Comparison of ENCODE assay signal across 29 mouse cellular contexts in the genomic region with DNA sequence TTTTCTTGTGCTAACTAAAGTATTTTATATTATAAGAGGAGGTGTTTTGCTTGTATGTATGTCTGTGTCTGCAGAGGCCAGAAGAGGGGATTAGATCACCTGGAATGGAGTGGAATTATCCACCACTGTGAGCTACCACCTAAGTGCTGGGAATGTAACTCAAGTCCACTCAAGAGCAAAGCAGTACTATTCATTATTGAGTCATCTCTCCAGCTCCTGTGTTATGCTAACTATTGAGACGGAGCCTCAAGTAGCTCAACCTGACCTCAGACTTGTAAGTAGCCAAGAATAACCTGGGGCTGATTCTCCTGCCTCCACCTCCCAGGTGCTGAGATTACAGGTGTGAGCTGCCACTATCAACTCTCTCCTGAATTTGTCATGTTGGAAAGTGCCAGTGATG.
"Had no signal": no experiment of that assay in that cellular context is flagged by ENCODE, and none has a peak within 500 bp of the region (broad histone marks: within the 10 kb centered on the region; RNA-seq: fewer than 3 reads in every experiment).

No protein-coding gene starts in this region.

- H3K9ac ChIP-seq: limb, embryonic 12.5 days; limb, embryonic 13.5 days; limb, embryonic 15.5 days; liver, embryonic 12.5 days; liver, embryonic 13.5 days; liver, embryonic 14.5 days; liver, embryonic 15.5 days; liver, postnatal 0 days; lung, embryonic 14.5 days; lung, embryonic 15.5 days; midbrain, embryonic 12.5 days; midbrain, embryonic 13.5 days; midbrain, embryonic 15.5 days; neural tube, embryonic 12.5 days had no signal

- H3K4me3 ChIP-seq: left cerebral cortex, adult 2 months; limb, embryonic 10.5 days; limb, embryonic 12.5 days; limb, embryonic 13.5 days; limb, embryonic 15.5 days; liver, embryonic 12.5 days; liver, embryonic 13.5 days; liver, embryonic 15.5 days; lung, embryonic 15.5 days; megakaryocyte, embryonic 14.5 days; midbrain, embryonic 10.5 days; midbrain, embryonic 12.5 days; midbrain, embryonic 13.5 days; midbrain, embryonic 15.5 days; myocyte; neural tube, embryonic 12.5 days had no signal

- H3K36me3 ChIP-seq: limb, embryonic 15.5 days; liver, embryonic 13.5 days; midbrain, embryonic 12.5 days had no signal

- H3K4me1 ChIP-seq: limb, embryonic 10.5 days; limb, embryonic 15.5 days; liver, embryonic 12.5 days; liver, embryonic 13.5 days; liver, embryonic 15.5 days; lung, embryonic 15.5 days; midbrain, embryonic 10.5 days; midbrain, embryonic 12.5 days; midbrain, embryonic 13.5 days; midbrain, embryonic 15.5 days; neural tube, embryonic 12.5 days had no signal

- H3K4me2 ChIP-seq: limb, embryonic 12.5 days; limb, embryonic 13.5 days; limb, embryonic 15.5 days; liver, embryonic 11.5 days; liver, embryonic 12.5 days; liver, embryonic 13.5 days; liver, embryonic 15.5 days; lung, embryonic 14.5 days; lung, embryonic 15.5 days; midbrain, embryonic 12.5 days; midbrain, embryonic 13.5 days; midbrain, embryonic 15.5 days; neural tube, embryonic 12.5 days had no signal

- DNase-seq: left cerebral cortex, postnatal 4 days; liver; liver, embryonic 13.5 days; liver, postnatal 0 days; lung, adult 2 months; lung, embryonic 14.5 days; lung, postnatal 10 days; lung, postnatal 14 days; lung, postnatal 36 days; lung, postnatal 4 days had no signal

- H3K9me3 ChIP-seq: limb, embryonic 10.5 days; limb, embryonic 12.5 days; limb, embryonic 13.5 days; limb, embryonic 15.5 days; liver, embryonic 12.5 days; liver, embryonic 13.5 days; liver, embryonic 15.5 days; lung, embryonic 15.5 days; megakaryocyte, embryonic 14.5 days; midbrain, embryonic 10.5 days; midbrain, embryonic 12.5 days; midbrain, embryonic 13.5 days; midbrain, embryonic 15.5 days; neural tube, embryonic 12.5 days had no signal

- ATAC-seq: liver, embryonic 12.5 days; liver, postnatal 0 days; midbrain, embryonic 13.5 days; midbrain, embryonic 15.5 days; midbrain, embryonic 16.5 days had no signal

- H3K27ac ChIP-seq: left cerebral cortex, adult 2 months; limb, embryonic 10.5 days; limb, embryonic 12.5 days; limb, embryonic 15.5 days; liver, embryonic 12.5 days; liver, embryonic 13.5 days; liver, embryonic 14.5 days; liver, embryonic 15.5 days; lung, embryonic 15.5 days; macrophage; midbrain, embryonic 10.5 days; midbrain, embryonic 12.5 days; midbrain, embryonic 13.5 days; midbrain, embryonic 15.5 days; neural tube, embryonic 12.5 days had no signal

- H3K27me3 ChIP-seq: limb, embryonic 12.5 days; limb, embryonic 13.5 days; limb, embryonic 15.5 days; liver, embryonic 12.5 days; liver, embryonic 13.5 days; liver, embryonic 15.5 days; lung, embryonic 15.5 days; megakaryocyte, embryonic 14.5 days; midbrain, embryonic 12.5 days; midbrain, embryonic 13.5 days; midbrain, embryonic 15.5 days; neural tube, embryonic 12.5 days had no signal
